Comparison of ENCODE assay signal across 9 mouse cellular contexts in the genomic region with DNA sequence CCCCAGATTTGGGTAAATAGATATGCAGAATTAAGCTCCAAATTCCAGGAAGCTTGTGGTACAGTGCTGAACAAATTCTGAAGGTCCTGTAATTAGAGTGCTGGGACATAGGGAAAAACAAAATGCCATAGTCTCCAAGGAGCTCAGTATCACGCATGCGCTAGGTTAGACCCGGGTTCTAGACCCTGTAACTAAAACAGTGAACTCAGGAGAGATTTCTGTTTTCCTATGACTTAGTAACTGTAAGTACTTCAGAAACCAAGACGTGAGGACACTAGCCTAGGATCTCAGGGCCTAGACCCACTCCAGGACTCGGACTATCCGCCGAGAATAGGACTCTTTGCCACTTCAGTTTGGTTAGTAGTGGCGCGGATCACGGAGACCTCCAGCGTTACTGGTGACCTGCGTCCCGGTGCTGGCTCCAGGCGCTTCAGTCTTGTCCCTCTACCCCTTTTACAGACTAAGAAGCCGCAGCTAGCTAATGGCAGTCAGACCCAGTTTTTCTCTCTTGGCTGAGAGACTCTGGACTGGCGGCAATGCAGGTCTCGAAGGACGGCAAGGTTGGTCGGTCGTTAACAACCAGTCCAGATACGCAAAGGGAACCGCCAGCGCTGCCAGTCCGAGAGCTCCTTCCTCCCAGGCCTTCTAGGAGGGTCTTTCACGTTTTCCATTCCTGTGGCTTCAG. TPM values are rescaled to one million over a fixed set of nuclear protein-coding genes. Genes with fewer than 3 reads are reported as not detected.
DNase-seq lines count a peak whose midpoint lies in the region; ATAC-seq and TF ChIP-seq lines count a peak whose summit lies in the region.
"Had no signal": no experiment of that assay in that cellular context is flagged by ENCODE, and none has a peak within 500 bp of the region (broad histone marks: within the 10 kb centered on the region; RNA-seq: fewer than 3 reads in every experiment).

No protein-coding gene starts in this region.

- no peak for TF ChIP-seq CTCF in hindbrain, postnatal 0 days (IDR thresholded peaks at IDR 0.05; ENCODE audit: low read depth)
- no peak for TF ChIP-seq CTCF in liver, embryonic 14.5 days (IDR thresholded peaks at IDR 0.05; ENCODE audit: low read depth)

- WGBS in forebrain, embryonic 12.5 days: 2% methylated on average over 25 of the region's 25 CpGs
- WGBS in hindbrain, postnatal 0 days: 3% methylated on average over 25 of the region's 25 CpGs
- WGBS in liver, embryonic 14.5 days (ENCODE audit: insufficient replicate concordance): 2% methylated on average over 25 of the region's 25 CpGs

- peak; percentile 23 to 40 for DNase-seq in thymus, adult 18-20 months
- no peak for DNase-seq in thymus, postnatal 0 days (ENCODE audit: low spot score)
- DNase-seq in brain, adult 2 months (ENCODE audit: low read depth, low spot score): peak; percentile 38
- DNase-seq in hindbrain, postnatal 0 days (ENCODE audit: low spot score): peak; percentile 27
- no peak for DNase-seq in liver, embryonic 14.5 days (ENCODE audit: low read depth in 3 of 3, low spot score in 3 of 3)
- peak; percentile 34 for DNase-seq in right cerebral cortex, postnatal 25 days

- H3K4me1 ChIP-seq in forebrain, embryonic 12.5 days: peaks cover 52% of the 10 kb centered on the region
- peaks cover 24% of the 10 kb centered on the region for H3K4me1 ChIP-seq in hindbrain, postnatal 0 days (ENCODE audit: insufficient read depth, low read length)
- peaks cover 25 to 32% of the 10 kb centered on the region in 2 experiments for H3K4me1 ChIP-seq in liver, embryonic 14.5 days (replicated peaks; ENCODE audit: control insufficient read depth in 2 of 2, insufficient read depth in 2 of 2, low read length in 1 of 2)

- no peaks in the 10 kb centered on the region for H3K9me3 ChIP-seq in forebrain, embryonic 12.5 days
- no peaks in the 10 kb centered on the region for H3K9me3 ChIP-seq in hindbrain, postnatal 0 days (ENCODE audit: low read length)
- no peaks in the 10 kb centered on the region for H3K9me3 ChIP-seq in liver, embryonic 14.5 days (ENCODE audit: control insufficient read depth, low read length)

- H3K4me3 ChIP-seq in forebrain, embryonic 12.5 days (replicated peaks): peak overlapping the region; percentile 66
- peak overlapping the region; percentile 70 for H3K4me3 ChIP-seq in hindbrain, postnatal 0 days (ENCODE audit: low read length)
- peak overlapping the region; percentile 80 to 88 for H3K4me3 ChIP-seq in liver, embryonic 14.5 days (ENCODE audit: insufficient read depth in 1 of 2, low read depth in 2 of 2, low read length in 2 of 2)

- no peaks in the 10 kb centered on the region for H3K27me3 ChIP-seq in forebrain, embryonic 12.5 days
- no peaks in the 10 kb centered on the region for H3K27me3 ChIP-seq in hindbrain, postnatal 0 days (ENCODE audit: insufficient read depth, low read length)
- H3K27me3 ChIP-seq in liver, embryonic 14.5 days (ENCODE audit: control insufficient read depth, insufficient read depth, low read length): no peaks in the 10 kb centered on the region

- H3K27ac ChIP-seq in forebrain, embryonic 12.5 days: peak overlapping the region; percentile 82
- peak overlapping the region; percentile 93 for H3K27ac ChIP-seq in hindbrain, postnatal 0 days
- peak overlapping the region; percentile 85 for H3K27ac ChIP-seq in liver, embryonic 14.5 days

- H3K9ac ChIP-seq in forebrain, embryonic 12.5 days: peak overlapping the region; percentile 83
- H3K9ac ChIP-seq in hindbrain, postnatal 0 days (replicated peaks; ENCODE audit: low read length): peak overlapping the region; percentile 82
- peak overlapping the region; percentile 87 for H3K9ac ChIP-seq in liver, embryonic 14.5 days (replicated peaks)

- TF ChIP-seq EP300 in liver, embryonic 14.5 days (IDR thresholded peaks at IDR 0.05; ENCODE audit: low read depth): no peak

- H3K4me2 ChIP-seq in forebrain, embryonic 12.5 days: peak overlapping the region; percentile 90
- H3K4me2 ChIP-seq in hindbrain, postnatal 0 days (ENCODE audit: low read depth, low read length): peak overlapping the region; percentile 93
- H3K4me2 ChIP-seq in liver, embryonic 14.5 days (ENCODE audit: low read depth): peak overlapping the region; percentile 85

- no peaks in the 10 kb centered on the region for H3K36me3 ChIP-seq in forebrain, embryonic 12.5 days (replicated peaks)
- no peaks in the 10 kb centered on the region for H3K36me3 ChIP-seq in hindbrain, postnatal 0 days (ENCODE audit: insufficient read depth, low read length)
- H3K36me3 ChIP-seq in liver, embryonic 14.5 days (replicated peaks; ENCODE audit: control insufficient read depth, insufficient read depth, low read depth): no peaks in the 10 kb centered on the region

- ATAC-seq in forebrain, embryonic 12.5 days (ENCODE audit: low FRiP score): no peak
- no peak for ATAC-seq in hindbrain, postnatal 0 days
- ATAC-seq in liver, embryonic 14.5 days (ENCODE audit: insufficient read depth): no peak
- ATAC-seq in granulocyte monocyte progenitor cell, adult 5-6 weeks (replicated peaks; ENCODE audit: poor library complexity, severe bottlenecking): no peak

RNA-seq across cellular contexts. Expression of gene Mtmr4, which starts 1.0 kb away (rescaled TPM):
- polyA plus RNA-seq in thymus, postnatal 0 days (2015; fragmentation: Nextera tagmentation; extraction: Ambion mirVana): 19.6 and 21.1 TPM in 2 replicates
- polyA plus RNA-seq in forebrain, embryonic 12.5 days (2016; fragmentation: Nextera tagmentation; extraction: Ambion mirVana): 71.4 and 75.2 TPM in 2 replicates
- 110 and 125 TPM in 2 replicates for total RNA-seq in hindbrain, postnatal 0 days (2014; rRNA removed)
- polyA plus RNA-seq in hindbrain, postnatal 0 days (2015; fragmentation: Nextera tagmentation; extraction: Ambion mirVana): 30.6 and 34.8 TPM in 2 replicates
- polyA plus RNA-seq in liver, embryonic 14.5 days (2012; rRNA removed): 5.7 and 6.5 TPM in 2 replicates
- 8.7 and 9.2 TPM in 2 replicates for polyA plus RNA-seq in liver, embryonic 14.5 days (2014; fragmentation: Nextera tagmentation; extraction: Ambion mirVana)
- total RNA-seq in granulocyte monocyte progenitor cell, adult 5-6 weeks (2014; fragmentation: Nextera tagmentation): 25.2 and 25.4 TPM in 2 replicates
- 20.3 and 22.6 TPM in 2 replicates for total RNA-seq in granulocyte monocyte progenitor cell, adult 5-6 weeks (2017)

RNA-seq across cellular contexts. Expression of gene Sept4, which starts 22.3 kb away (rescaled TPM):
- 23.9 and 25.0 TPM in 2 replicates for polyA plus RNA-seq in thymus, postnatal 0 days (2015; fragmentation: Nextera tagmentation; extraction: Ambion mirVana)
- 8.1 and 8.3 TPM in 2 replicates for polyA plus RNA-seq in forebrain, embryonic 12.5 days (2016; fragmentation: Nextera tagmentation; extraction: Ambion mirVana)
- 32.3 and 39.6 TPM in 2 replicates for total RNA-seq in hindbrain, postnatal 0 days (2014; rRNA removed)
- 54.9 and 63.6 TPM in 2 replicates for polyA plus RNA-seq in hindbrain, postnatal 0 days (2015; fragmentation: Nextera tagmentation; extraction: Ambion mirVana)
- polyA plus RNA-seq in liver, embryonic 14.5 days (2012; rRNA removed): 5.5 and 8.0 TPM in 2 replicates
- polyA plus RNA-seq in liver, embryonic 14.5 days (2014; fragmentation: Nextera tagmentation; extraction: Ambion mirVana): 9.1 and 11.2 TPM in 2 replicates
- total RNA-seq in granulocyte monocyte progenitor cell, adult 5-6 weeks (2014; fragmentation: Nextera tagmentation): 4.7 TPM in 1 of 2 replicates, not detected in the other
- total RNA-seq in granulocyte monocyte progenitor cell, adult 5-6 weeks (2017): 1.3 TPM in 1 of 2 replicates, not detected in the other

RNA-seq across cellular contexts. Expression of gene Gm11492, which starts 24.5 kb away (rescaled TPM):
- not detected in 2 replicates for polyA plus RNA-seq in thymus, postnatal 0 days (2015; fragmentation: Nextera tagmentation; extraction: Ambion mirVana)
- polyA plus RNA-seq in forebrain, embryonic 12.5 days (2016; fragmentation: Nextera tagmentation; extraction: Ambion mirVana): not detected in 2 replicates
- not detected in 2 replicates for total RNA-seq in hindbrain, postnatal 0 days (2014; rRNA removed)
- not detected in 2 replicates for polyA plus RNA-seq in hindbrain, postnatal 0 days (2015; fragmentation: Nextera tagmentation; extraction: Ambion mirVana)
- not detected in 2 replicates for polyA plus RNA-seq in liver, embryonic 14.5 days (2012; rRNA removed)
- polyA plus RNA-seq in liver, embryonic 14.5 days (2014; fragmentation: Nextera tagmentation; extraction: Ambion mirVana): not detected in 2 replicates
- total RNA-seq in granulocyte monocyte progenitor cell, adult 5-6 weeks (2014; fragmentation: Nextera tagmentation): not detected in 2 replicates
- total RNA-seq in granulocyte monocyte progenitor cell, adult 5-6 weeks (2017): not detected in 2 replicates
- total RNA-seq: gastrocnemius, postnatal 36 days had no signal

RNA-seq across cellular contexts. Expression of gene Hsf5, which starts 26.0 kb away (rescaled TPM):
- 0.10 and 0.12 TPM in 2 replicates for polyA plus RNA-seq in thymus, postnatal 0 days (2015; fragmentation: Nextera tagmentation; extraction: Ambion mirVana)
- polyA plus RNA-seq in forebrain, embryonic 12.5 days (2016; fragmentation: Nextera tagmentation; extraction: Ambion mirVana): 0.40 and 0.49 TPM in 2 replicates
- total RNA-seq in hindbrain, postnatal 0 days (2014; rRNA removed): 0.10 and 0.29 TPM in 2 replicates
- 0.20 and 0.33 TPM in 2 replicates for polyA plus RNA-seq in hindbrain, postnatal 0 days (2015; fragmentation: Nextera tagmentation; extraction: Ambion mirVana)
- 0.02 TPM in 1 of 2 replicates, not detected in the other for polyA plus RNA-seq in liver, embryonic 14.5 days (2012; rRNA removed)
- polyA plus RNA-seq in liver, embryonic 14.5 days (2014; fragmentation: Nextera tagmentation; extraction: Ambion mirVana): not detected in 2 replicates
- not detected in 2 replicates for total RNA-seq in granulocyte monocyte progenitor cell, adult 5-6 weeks (2014; fragmentation: Nextera tagmentation)
- not detected in 2 replicates for total RNA-seq in granulocyte monocyte progenitor cell, adult 5-6 weeks (2017)
- total RNA-seq: gastrocnemius, postnatal 36 days had no signal

Comparison
In these comparisons a context has a peak if more than half of its experiments do, and no peak if none do; other contexts are left out.
1. DNase-seq: peak in thymus, adult 18-20 months (2 of 2), brain, adult 2 months (single experiment), hindbrain, postnatal 0 days (single experiment) and right cerebral cortex, postnatal 25 days (single experiment); none in thymus, postnatal 0 days (single experiment) and liver, embryonic 14.5 days (0 of 3).
2. Peak in every context shown above with its lines, with median percentiles within 50 percentile points of each other: H3K27ac ChIP-seq, H3K4me2 ChIP-seq, H3K4me3 ChIP-seq and H3K9ac ChIP-seq.